Mouse (Mus musculus) CH12.LX (cell line): ENCODE data around the gene Dclk1. TPM values are rescaled to one million over a fixed set of nuclear protein-coding genes. Genes with fewer than 3 reads are reported as not detected.

Experiments
- DNase-seq: peaks from one replicate; pipeline ENCODE4 v3.0.0-alpha.2; 2013; ENCODE audit errors: extremely low read depth
- H3K27ac ChIP-seq: 2 replicates; pipeline ENCODE4 v1.5.1; 2012; ENCODE audit warnings: low read depth, mild to moderate bottlenecking, control low read depth, moderate library complexity; ENCODE audit not compliant: insufficient read depth
- H3K27me3 ChIP-seq: replicated peaks from 2 replicates; pipeline ENCODE3; 2012; ENCODE audit warnings: inconsistent platforms
- H3K36me3 ChIP-seq, 2 experiments: replicated peaks in 1 of 2; 2 replicates each; pipeline versions ENCODE3 to v1.6.1; 2012; ENCODE audit warnings: inconsistent platforms in 1 of 2, low read length in 1 of 2, mild to moderate bottlenecking in 1 of 2, mixed read lengths in 1 of 2, moderate library complexity in 1 of 2; ENCODE audit not compliant: control insufficient read depth in 1 of 2, insufficient read depth in 1 of 2
- H3K4me1 ChIP-seq, 2 experiments: 2 replicates each; pipeline ENCODE4 v1.6.1; 2012; ENCODE audit warnings: inconsistent platforms in 1 of 2, moderate library complexity in 1 of 2; ENCODE audit not compliant: insufficient read depth in 2 of 2, control insufficient read depth in 1 of 2
- H3K4me2 ChIP-seq: 2 replicates; pipeline ENCODE4 v1.6.1; 2012; ENCODE audit warnings: low read depth, mild to moderate bottlenecking, control low read depth; ENCODE audit not compliant: poor library complexity, insufficient read depth, severe bottlenecking
- H3K4me3 ChIP-seq, 3 experiments: fragments of 150-350 bp in 1 of 3; sonication (generic) in 1 of 3; replicated peaks in 1 of 3; 2 replicates each; pipeline versions ENCODE3 to v1.5.1; 2011 to 2012; ENCODE audit warnings: low read depth in 2 of 3, low read length in 2 of 3, mild to moderate bottlenecking in 2 of 3, moderate library complexity in 2 of 3, control low read depth in 1 of 3, improper control_type of control experiment in 1 of 3, inconsistent platforms in 1 of 3, mixed read lengths in 1 of 3; ENCODE audit not compliant: poor library complexity in 1 of 3
- H3K79me2 ChIP-seq: replicated peaks from 2 replicates; pipeline ENCODE4 v1.6.1; 2012; ENCODE audit warnings: mild to moderate bottlenecking, moderate library complexity; ENCODE audit not compliant: control insufficient read depth, poor library complexity, insufficient read depth, severe bottlenecking; ENCODE audit errors: extremely low read depth
- H3K9ac ChIP-seq: 2 replicates; pipeline ENCODE4 v1.6.1; 2012; ENCODE audit warnings: low read depth, mild to moderate bottlenecking, control low read depth, moderate library complexity; ENCODE audit not compliant: insufficient read depth
- H3K9me3 ChIP-seq: replicated peaks from 2 replicates; pipeline ENCODE3; 2012; ENCODE audit warnings: low read length, inconsistent platforms, mixed read lengths
- CHD1 ChIP-seq: IDR thresholded peaks from 2 replicates; pipeline ENCODE4 v1.6.1; 2012; ENCODE audit warnings: low read depth, low read length, improper control_type of control experiment, inconsistent platforms
- ELF1 ChIP-seq: IDR thresholded peaks from 2 replicates; pipeline ENCODE4 v1.6.1; 2014; ENCODE audit warnings: low read depth, mild to moderate bottlenecking, inconsistent platforms, low read length, improper control_type of control experiment
- EP300 ChIP-seq: IDR thresholded peaks from 2 replicates; pipeline ENCODE4 v1.6.1; 2011; ENCODE audit warnings: low read length, improper control_type of control experiment
- IRF4 ChIP-seq: IDR thresholded peaks from 2 replicates; pipeline ENCODE4 v1.6.1; 2014; ENCODE audit warnings: low read depth, mild to moderate bottlenecking, inconsistent platforms, low read length, improper control_type of control experiment
- MAFK ChIP-seq: IDR thresholded peaks from 2 replicates; pipeline ENCODE4 v1.6.1; 2011; ENCODE audit warnings: low read length, improper control_type of control experiment; ENCODE audit not compliant: insufficient replicate concordance
- MAX ChIP-seq: IDR thresholded peaks from 2 replicates; pipeline ENCODE4 v1.6.1; 2011; ENCODE audit warnings: low read length, improper control_type of control experiment
- MXI1 ChIP-seq: IDR thresholded peaks from 2 replicates; pipeline ENCODE4 v1.6.1; 2011; ENCODE audit warnings: mild to moderate bottlenecking, low read depth, low read length, improper control_type of control experiment
- MYC ChIP-seq: IDR thresholded peaks from 2 replicates; pipeline ENCODE4 v1.6.1; 2011; ENCODE audit warnings: low read depth, mild to moderate bottlenecking, improper control_type of control experiment, low read length
- NRF1 ChIP-seq: IDR thresholded peaks from 2 replicates; pipeline ENCODE4 v1.6.1; 2014; ENCODE audit warnings: low read depth, mild to moderate bottlenecking, inconsistent platforms, low read length, improper control_type of control experiment, moderate library complexity
- PAX5 ChIP-seq: IDR thresholded peaks from 2 replicates; pipeline ENCODE4 v1.6.1; 2012; ENCODE audit warnings: low read length, inconsistent platforms, mixed read lengths
- POLR2AphosphoS2 ChIP-seq: IDR thresholded peaks from 2 replicates; pipeline ENCODE4 v1.6.1; 2011; ENCODE audit warnings: low read depth, low read length, improper control_type of control experiment
- RAD21 ChIP-seq: IDR thresholded peaks from 2 replicates; pipeline ENCODE4 v1.6.1; 2011; ENCODE audit warnings: low read depth, mild to moderate bottlenecking, low read length, improper control_type of control experiment, moderate library complexity
- SIN3A ChIP-seq: IDR thresholded peaks from 2 replicates; pipeline ENCODE4 v1.6.1; 2012; ENCODE audit warnings: low read length, improper control_type of control experiment, inconsistent platforms
- SMC3 ChIP-seq: IDR thresholded peaks from 2 replicates; pipeline ENCODE4 v1.6.1; 2011; ENCODE audit warnings: low read depth, low read length, improper control_type of control experiment
- UBTF ChIP-seq: IDR thresholded peaks from 2 replicates; pipeline ENCODE4 v1.6.1; 2012; ENCODE audit warnings: low read depth, mild to moderate bottlenecking, inconsistent platforms, low read length, improper control_type of control experiment, moderate library complexity
- USF1 ChIP-seq: IDR thresholded peaks from 2 replicates; pipeline ENCODE4 v1.6.1; 2014; ENCODE audit warnings: low read depth, mild to moderate bottlenecking, inconsistent platforms, low read length, improper control_type of control experiment
- USF2 ChIP-seq: conservative IDR thresholded peaks from 2 replicates; pipeline ENCODE4 v1.6.1; 2011; ENCODE audit warnings: low read depth, low read length, improper control_type of control experiment
- ZKSCAN1 ChIP-seq: IDR thresholded peaks from 2 replicates; pipeline ENCODE4 v1.6.1; 2012; ENCODE audit warnings: low read depth, inconsistent platforms, low read length, improper control_type of control experiment, borderline replicate concordance
- ZNF384 ChIP-seq: IDR thresholded peaks from 2 replicates; pipeline ENCODE4 v1.6.1; 2012; ENCODE audit warnings: low read depth, low read length, improper control_type of control experiment, inconsistent platforms
- dilution Hi-C: fragments of 300-500 bp; cut with MboI; formaldehyde crosslinking; loops from 2 replicates; pipeline ENCODE4 v1.14.3; 2020; ENCODE audit warnings: low sequenced_read_pairs; ENCODE audit not compliant: extremely low pct_unique_long_range_greater_than_20kb, extremely low pct_ligation_motif_present
- in situ Hi-C: fragments of 300-500 bp; cut with MboI; formaldehyde crosslinking; loops from 3 replicates; pipeline ENCODE4 v1.14.3; 2019; ENCODE audit warnings: low sequenced_read_pairs, low pct_ligation_motif_present, low pct_unique_long_range_greater_than_20kb, mixed read lengths
- polyA plus RNA-seq: library from polyadenylated mRNA; unstranded; fragments of >175 nt; gene quantifications from 2 replicates; pipeline ENCODE4 v1.2.1, GENCODE M21; 2012; ENCODE audit warnings: low read depth; ENCODE audit not compliant: insufficient read length
- total RNA-seq, 2 experiments: library from RNA; depleted of rRNA; stranded (reverse); fragments of 300-350 nt in 1 of 2; fragments of >200 nt in 1 of 2; gene quantifications; 2 replicates each; pipeline ENCODE4 v1.2.3; 2012 to 2014

Dclk1 gene
- total and polyA plus RNA-seq, 3 experiments: not detected

GRCm38 (mm10) chr3:55207665-55208064, 34.5 kb upstream of the Dclk1 start:
- no peaks in the 10 kb centered on the region for H3K4me1 ChIP-seq
- no peak for DNase-seq
- H3K36me3 ChIP-seq: no peaks in the 10 kb centered on the region
- no peaks in the 10 kb centered on the region for H3K27me3 ChIP-seq
- H3K9me3 ChIP-seq: peaks cover 62% of the 10 kb centered on the region
- H3K4me3 ChIP-seq: no peak overlapping the region
- H3K27ac ChIP-seq: no peak overlapping the region
- in situ Hi-C loops: no loop called here
- H3K9ac ChIP-seq: no peak overlapping the region
- TF ChIP-seq MAX: no peak
- no peak for TF ChIP-seq MAFK
- no peak for TF ChIP-seq MYC
- TF ChIP-seq ELF1: no peak
- no peak for TF ChIP-seq USF1
- no peak for TF ChIP-seq IRF4
- TF ChIP-seq EP300: no peak
- no peak for TF ChIP-seq USF2
- no peak for TF ChIP-seq SIN3A
- no peak for TF ChIP-seq MXI1
- TF ChIP-seq UBTF: no peak
- no peak for TF ChIP-seq RAD21
- dilution Hi-C loops: no loop called here
- no peak overlapping the region for H3K4me2 ChIP-seq
- no peaks in the 10 kb centered on the region for H3K79me2 ChIP-seq

GRCm38 (mm10) chr3:55212254-55212653, 29.9 kb upstream of the Dclk1 start:
- in situ Hi-C loops (no loop called here), dilution Hi-C loops (no loop called here)
- Histone ChIP-seq H3K27ac (no peak overlapping the region), H3K9ac (no peak overlapping the region), H3K4me1 (no peaks in the 10 kb centered on the region), H3K4me3 (no peak overlapping the region), H3K27me3 (no peaks in the 10 kb centered on the region), H3K4me2 (no peak overlapping the region), H3K36me3 (no peaks in the 10 kb centered on the region), H3K9me3 (peaks cover 69% of the 10 kb centered on the region), H3K79me2 (no peaks in the 10 kb centered on the region)
- TF ChIP-seq PAX5 (no peak), MXI1 (no peak), CHD1 (no peak), MYC (no peak), MAX (no peak), POLR2AphosphoS2 (no peak), UBTF (no peak), MAFK (no peak), SMC3 (no peak), ZKSCAN1 (no peak), SIN3A (no peak), ZNF384 (no peak), USF1 (no peak), NRF1 (no peak)
- no peak for DNase-seq
